Mouse (Mus musculus): Measurements from ENCODE around the gene Esrrg.

Gene Esrrg

DNA sequence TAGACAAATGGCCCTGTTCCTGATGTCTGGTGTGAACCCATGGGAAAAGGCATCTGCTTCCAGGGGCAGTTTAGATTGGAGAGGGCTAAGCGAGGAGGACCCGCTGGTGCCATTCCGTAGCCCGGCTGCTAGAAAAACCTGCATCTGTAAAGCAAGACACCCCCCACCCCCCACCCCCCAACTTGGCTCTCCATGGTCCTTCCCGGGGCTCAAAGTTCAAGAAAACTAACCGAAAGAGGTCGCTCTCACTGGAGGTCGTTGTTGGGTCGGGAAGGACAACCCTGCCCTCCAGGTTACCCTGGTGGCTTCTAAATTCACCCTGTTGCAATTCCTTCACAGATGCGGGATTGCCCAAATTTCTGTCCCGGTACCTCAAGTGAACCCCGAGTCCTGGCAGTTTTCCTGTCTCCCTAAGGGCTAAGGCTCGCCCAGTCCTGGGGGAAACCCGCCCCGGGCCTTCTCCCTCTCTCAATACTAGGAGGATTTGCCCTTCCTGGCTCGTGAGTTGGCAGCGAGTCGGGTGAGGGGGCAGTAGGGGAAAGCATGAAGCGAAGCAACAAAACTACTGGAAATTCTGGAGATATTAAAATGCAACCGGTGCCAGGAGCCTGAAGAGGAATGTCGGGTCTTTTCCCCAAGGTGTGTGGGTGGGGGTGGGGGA is at the start of gene Esrrg:
Esrrg (plus strand) TSS at position 531 of the 661 bp plus-strand sequence.
- no peak for DNase-seq (ENCODE audit: extremely low read depth, low read depth)

GRCm38 (mm10) chr1:187583982-187584381 is 24.6 kb upstream of the Esrrg start:
- no peak for DNase-seq (ENCODE audit: extremely low read depth, low read depth)

DNA sequence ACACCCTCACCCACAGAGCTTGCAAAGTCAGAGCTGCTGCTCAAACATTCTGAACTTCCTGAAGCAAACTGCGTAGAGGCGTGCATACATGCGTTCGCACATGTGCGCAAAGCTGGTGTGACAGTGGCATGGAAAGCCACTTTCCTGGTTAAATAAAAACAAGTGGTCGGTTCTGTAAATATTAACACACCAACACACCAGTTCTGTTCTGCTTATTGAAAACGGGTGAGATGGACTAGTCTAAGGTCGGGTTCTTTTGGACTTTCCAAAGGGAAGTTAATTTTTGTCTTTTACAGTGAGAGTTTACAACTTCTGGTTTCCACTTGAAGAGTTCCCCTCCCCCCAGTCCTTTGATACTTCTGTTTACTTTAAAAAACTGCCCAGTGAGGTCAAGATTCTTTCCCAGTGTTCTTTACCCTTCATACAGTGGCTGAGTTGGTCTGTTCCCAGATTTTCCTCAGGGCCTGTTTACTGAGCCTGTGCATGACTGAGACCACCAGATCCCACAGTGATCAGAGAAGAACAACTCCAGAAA is 22.0 kb upstream of the Esrrg start:
- no peak for DNase-seq (ENCODE audit: extremely low read depth, low read depth)

- DNase-seq (ENCODE audit: extremely low read depth, low read depth), result no peak
Observed at GRCm38 (mm10) chr1:187602942-187603341, 5.6 kb upstream of the Esrrg start.

- no peak for DNase-seq (ENCODE audit: extremely low read depth, low read depth)
Observed at GRCm38 (mm10) chr1:187604063-187604484, 4.5 kb upstream of the Esrrg start.

DNA sequence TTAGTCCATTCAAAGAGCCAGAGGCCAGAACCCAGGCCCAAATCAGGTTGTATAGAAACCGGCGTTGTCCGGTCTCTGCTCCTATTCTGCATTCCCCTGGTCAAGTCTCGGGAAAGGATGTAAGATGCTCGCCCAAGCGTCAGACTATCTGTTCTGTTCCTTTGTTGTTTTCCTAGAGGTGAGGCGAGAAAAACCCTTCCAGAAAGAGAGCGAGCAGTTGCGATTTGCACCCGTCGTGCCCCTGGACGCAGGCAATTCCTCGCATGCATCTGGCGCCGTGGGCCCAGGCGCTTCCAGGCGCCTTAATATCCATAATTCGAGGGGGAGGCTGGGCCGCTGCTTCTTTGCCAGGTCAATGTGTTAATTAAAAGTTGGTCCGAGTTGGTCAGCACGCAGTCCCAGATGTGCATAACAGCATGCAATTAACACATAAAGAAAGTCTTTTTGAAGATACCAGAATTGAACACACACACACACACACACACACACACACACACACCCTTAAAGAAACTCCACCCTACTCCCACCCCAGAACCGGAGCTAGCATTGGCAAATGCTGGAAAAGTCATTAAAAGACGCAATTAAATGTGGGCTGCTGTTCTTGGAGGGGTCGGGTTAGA is 3.8 kb upstream of the Esrrg start:
- DNase-seq (ENCODE audit: extremely low read depth, low read depth), result no peak

DNA sequence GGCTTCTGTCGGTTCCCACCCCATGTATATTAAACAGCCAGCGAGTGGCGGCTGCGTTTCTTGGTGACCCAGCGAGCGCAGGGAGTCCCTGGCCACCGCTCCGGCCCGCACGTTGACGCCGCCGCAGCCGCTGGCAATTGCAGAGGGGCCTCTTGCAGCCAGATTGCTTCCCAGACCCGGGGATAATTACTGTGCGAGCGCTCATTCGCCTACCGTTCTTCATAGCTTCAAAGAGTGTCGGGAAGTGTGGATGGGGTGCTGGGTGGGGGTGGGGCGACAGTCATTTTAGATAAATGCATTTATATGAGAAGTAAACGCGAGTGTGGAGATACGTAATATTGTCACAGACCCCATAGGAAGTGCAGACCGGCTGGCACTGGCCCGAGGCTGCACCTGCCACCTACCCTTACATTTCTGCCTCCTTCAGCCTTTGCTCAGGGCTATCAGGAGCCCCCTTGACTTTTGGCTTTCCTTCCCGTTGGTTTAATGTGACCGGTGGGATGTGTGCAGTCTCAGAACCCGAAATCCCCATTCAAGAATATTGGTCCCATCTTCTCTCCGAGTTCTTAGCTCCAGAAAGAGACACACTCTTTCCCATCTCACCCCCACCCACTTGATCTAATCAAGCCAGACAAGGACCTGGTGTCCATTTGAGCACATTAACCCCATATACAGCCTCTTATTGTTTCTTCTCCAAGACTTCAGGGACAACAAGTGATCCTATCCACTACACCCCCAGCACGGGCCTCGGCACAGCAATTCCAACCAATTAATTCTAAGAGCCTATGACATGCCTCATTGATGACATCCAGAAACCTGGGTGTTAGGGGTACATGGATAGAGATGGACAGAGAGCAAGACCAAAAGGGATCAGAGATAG is 3.0 kb upstream of the Esrrg start:
- no peak for DNase-seq (ENCODE audit: extremely low read depth, low read depth)

GRCm38 (mm10) chr1:187606271-187607040 is 2.1 kb upstream of the Esrrg start:
- no peak for DNase-seq (ENCODE audit: extremely low read depth, low read depth)

- DNase-seq (ENCODE audit: extremely low read depth, low read depth), result no peak
Observed at GRCm38 (mm10) chr1:187607065-187608047, 1.2 kb upstream of the Esrrg start.

GRCm38 (mm10) chr1:187609021-187609852 is 646 bp downstream of the Esrrg start:
- DNase-seq (ENCODE audit: extremely low read depth, low read depth), result no peak

DNA sequence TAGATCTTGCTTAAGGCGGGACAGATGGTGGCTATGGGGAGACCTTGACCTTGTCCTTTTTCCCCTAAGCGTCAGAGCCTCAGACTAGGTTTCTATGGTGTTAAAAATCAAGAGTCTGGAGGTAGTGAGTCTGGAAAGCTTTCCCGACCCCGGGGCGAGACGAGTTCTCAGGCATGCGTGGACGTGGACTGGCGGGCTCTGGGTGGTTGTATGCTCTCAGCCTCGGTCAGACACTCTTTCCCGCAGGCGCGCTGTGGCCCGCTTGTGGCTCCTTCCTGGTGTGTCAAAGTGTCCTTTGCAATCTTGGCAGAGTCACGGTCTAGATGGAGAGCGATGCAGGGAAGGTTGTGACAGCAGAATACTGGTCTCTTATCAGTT is 1.3 kb downstream of the Esrrg start:
- DNase-seq (ENCODE audit: extremely low read depth, low read depth), result no peak

DNA sequence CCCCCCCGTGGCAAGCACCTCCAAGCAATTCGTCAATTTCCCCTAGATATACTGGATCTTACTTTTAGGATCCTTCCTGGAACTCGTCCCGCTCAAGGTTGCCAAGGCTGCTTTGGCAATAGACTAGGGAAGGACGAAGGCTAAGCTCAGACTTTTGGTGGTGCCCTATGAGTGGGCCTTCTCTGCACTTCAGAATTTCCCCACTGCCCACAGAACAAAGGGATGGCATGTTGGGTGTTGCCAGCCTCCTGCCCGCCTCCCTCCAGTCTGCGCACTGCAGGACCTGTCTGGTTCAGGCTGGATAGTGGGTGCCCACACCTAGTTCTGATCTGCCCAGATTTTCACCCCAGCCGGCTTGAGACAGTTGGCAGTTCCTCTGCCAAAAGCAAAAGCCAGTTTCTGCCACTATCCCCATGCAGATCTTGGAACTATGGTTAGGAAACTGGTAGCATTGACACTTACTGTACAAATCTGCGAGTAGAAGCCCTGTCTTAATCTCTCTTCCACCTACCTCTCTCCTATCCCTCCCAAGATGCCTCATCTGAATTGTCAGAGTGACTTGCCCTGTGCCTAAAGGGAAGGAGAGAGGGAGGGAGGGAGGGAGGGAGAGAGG is 1.9 kb downstream of the Esrrg start:
- no peak for DNase-seq (ENCODE audit: extremely low read depth, low read depth)

- no peak for DNase-seq (ENCODE audit: extremely low read depth, low read depth)
Observed at GRCm38 (mm10) chr1:187611925-187612324, 3.3 kb downstream of the Esrrg start.

GRCm38 (mm10) chr1:187613277-187613676 is 4.7 kb downstream of the Esrrg start:
- DNase-seq (ENCODE audit: extremely low read depth, low read depth), result no peak

DNA sequence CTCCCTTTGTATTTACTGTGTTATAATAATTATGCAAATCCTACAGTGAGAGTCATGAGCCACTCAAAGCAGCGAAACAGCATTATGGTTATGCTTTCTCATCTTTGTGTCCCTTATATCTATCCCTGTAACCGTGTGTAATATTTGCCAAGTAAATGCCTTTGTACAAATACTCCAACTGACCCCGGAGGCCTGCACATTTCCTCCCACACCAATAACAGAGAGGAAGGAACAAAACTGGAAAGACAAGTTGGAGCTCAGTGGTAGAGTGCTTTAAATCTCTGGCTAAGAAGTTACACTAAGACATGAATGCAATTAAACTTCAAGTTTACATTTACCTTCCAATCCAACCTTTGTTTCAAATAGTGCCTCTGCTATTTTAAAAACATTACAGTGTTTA is 15.4 kb downstream of the Esrrg start:
- no peak for DNase-seq (ENCODE audit: extremely low read depth, low read depth)

DNA sequence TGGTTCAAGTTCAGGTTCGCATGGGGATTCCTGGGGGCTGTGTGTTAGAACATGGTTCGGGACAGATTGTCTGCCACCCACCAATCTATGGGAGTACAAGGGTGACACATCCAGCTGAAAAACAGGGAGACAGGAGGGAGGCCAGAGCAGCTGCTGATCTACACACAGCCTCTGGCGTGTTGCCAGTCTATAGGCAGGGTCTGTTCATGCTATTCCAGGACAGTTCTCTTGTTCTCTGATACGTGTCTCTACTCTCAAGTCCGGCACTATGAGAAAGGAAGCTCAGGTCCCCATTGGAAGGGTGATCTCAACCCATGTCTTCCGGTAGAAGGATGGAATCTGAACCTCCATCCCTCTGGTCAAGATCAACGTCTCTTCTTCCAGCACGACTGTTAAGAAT is 21.8 kb downstream of the Esrrg start:
- no peak for DNase-seq (ENCODE audit: extremely low read depth, low read depth)

GRCm38 (mm10) chr1:187631486-187631885 is 22.9 kb downstream of the Esrrg start:
- no peak for DNase-seq (ENCODE audit: extremely low read depth, low read depth)

DNA sequence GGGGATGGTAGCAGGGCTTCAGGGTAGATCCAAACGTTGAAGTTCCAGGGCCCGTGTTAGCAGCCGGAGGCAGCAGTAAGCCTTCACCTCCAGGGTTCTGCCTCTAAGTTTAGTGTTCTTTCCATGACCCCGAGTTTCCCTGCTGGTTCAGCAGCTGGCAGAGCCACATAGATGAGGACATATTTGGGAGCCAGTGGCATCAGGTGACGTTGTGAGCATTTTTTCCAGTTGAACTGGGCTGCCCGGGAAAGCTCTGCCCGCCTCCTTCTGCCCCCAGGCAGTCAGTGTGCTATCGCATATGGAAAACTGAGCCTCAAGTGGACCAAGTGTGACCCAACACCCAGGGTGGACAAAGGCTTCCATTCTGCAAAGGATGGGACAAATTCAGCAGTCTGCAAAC is 36.7 kb downstream of the Esrrg start:
- no peak for DNase-seq (ENCODE audit: extremely low read depth, low read depth)

DNA sequence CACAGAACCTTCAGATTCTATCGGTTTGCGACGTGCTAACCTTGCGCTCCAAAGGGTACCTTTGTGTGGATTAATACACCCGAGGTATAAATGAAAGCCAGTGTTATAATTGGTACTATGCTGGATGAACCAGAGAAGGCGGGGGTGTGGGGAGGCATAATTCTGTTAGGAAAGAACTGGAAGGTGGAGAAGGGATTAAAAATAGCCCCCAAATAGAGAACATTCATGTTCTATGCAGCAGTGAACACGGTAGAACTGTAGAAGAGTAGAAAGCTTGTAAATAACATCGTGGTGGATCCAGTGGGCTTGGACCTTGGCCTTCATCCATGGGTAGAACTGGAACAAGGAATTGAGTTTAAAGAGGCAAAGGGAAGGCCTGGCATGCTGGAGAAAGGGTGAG is 40.0 kb downstream of the Esrrg start:
- DNase-seq (ENCODE audit: extremely low read depth, low read depth), result no peak
